Mouse (Mus musculus): ENCODE results near the gene Gba.
"Not testable (repeated sequence)": the region's sequence is repeated elsewhere in the genome, so short reads cannot be mapped to it uniquely, and the experiment has no call there.

Gba gene

DNA sequence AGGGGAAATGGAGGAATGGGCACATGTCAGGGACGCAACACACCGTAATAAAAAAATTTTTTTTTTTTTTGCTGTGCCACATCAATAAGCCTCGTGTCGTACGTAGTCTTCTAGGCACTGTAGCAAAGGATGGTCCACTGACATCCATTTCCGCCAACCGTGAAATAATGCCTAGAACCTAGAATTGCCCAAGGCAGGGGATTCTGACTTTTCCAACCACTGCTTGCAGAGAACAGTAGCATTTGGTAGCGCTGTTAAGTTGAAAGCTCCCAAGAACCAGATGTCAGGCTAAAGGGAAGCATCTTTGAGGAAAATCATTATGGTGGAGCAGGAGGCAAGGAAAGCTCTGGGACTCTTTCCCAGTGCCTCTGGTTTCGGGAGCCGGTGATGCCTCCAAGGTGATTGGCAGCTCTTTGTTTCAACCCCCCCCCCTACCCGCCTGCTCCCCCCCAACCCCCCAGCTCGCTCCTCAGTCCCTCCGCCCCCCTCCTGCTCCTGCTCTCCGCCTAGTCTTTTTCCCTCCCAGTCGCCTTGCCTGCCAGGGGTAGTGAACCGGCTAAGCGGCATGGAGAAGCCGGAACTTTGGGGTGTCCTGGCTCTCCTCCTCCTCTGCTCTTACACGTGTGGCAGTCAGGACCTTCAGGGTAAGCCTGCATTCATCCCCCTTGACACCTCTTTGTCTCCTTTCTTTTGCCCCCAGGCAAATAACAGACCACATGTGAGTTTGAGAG lies 12.1 kb downstream of the Gba start, which contains the start of gene Thbs3:
Gene Thbs3 (plus strand): TSS at position 500 of the 731 bp plus-strand sequence.
- no peak for DNase-seq (ENCODE audit: low read depth, low spot score)

DNA sequence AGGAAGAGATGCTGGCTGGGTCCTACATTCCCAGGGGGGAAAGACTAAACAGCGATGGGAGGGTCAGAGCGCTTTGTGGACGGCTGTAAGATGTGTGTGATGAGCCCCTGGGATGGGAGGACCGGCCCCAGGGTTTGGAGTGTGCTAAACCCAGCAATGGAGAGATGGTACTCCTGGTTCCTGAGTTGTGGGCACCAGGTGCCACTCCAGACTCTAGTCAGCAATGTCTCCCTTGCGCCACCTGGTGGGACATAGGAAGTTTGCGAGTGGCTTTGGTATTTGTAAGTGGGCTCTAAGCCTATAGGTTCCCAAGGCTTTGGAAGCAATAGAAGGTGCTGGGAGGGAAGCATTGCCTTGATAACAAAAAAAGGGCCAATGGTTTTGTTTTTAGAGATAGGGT lies 13.1 kb downstream of the Gba start:
- peak; percentile 92 for DNase-seq (ENCODE audit: low read depth, low spot score)

DNA sequence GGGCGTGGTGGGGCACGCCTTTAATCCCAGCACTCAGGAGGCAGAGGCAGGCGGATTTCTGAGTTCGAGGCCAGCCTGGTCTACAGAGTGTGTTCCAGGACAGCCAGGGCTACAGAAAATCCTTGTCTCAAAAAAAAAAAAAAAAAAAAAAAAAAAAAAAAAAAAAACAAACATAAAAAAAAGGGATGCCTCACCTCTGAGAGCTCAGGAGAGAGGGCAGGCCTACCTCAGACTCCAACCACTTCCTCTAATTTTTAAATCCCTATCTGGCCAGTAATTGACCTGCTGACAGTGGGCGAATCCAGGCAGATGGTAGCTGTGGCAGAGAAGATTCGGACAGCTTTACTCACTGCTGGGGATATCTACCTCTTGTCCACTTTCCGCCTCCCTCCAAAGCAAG lies 13.7 kb downstream of the Gba start:
- DNase-seq (ENCODE audit: low read depth, low spot score), result not testable (repeated sequence)

DNA sequence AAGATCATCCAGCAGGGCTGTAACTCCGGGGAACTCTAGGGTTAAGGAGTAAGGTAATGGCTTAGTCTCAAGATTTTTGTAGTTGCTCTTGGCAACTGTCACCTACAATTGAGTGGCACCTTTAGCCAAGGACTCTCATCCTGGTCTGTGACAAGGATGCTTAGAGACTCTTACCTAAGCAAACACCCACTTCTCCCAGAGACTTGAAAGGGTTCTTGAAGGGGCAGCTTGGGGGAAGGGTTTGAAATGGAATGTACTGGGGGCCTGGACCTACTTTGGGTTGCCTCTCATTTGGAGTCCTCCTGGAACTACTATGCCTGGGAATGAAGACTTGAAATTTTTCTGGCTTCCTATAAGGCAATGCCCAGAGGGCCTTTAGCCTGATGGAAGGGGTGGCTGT lies 15.5 kb downstream of the Gba start:
- no peak for DNase-seq (ENCODE audit: low read depth, low spot score)

DNA sequence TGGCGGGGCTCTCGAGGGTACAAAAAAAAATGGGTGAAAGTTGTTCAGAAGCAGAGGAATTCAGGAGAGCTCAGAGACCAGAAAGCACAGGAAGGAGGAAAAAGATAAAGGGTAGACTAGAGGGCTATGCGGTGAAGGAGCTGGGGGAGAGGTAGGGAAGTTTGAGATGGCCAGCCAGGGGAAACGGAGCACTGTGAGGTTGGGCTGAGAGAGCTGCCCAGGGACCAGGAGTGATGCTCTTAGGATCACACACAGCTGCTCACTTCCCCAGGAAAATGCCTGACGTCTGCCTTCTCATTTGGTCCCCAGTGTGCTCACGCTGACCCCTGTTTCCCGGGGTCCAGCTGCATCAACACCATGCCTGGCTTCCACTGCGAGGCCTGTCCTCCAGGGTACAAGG lies 16.8 kb downstream of the Gba start:
- no peak for DNase-seq (ENCODE audit: low read depth, low spot score)

DNA sequence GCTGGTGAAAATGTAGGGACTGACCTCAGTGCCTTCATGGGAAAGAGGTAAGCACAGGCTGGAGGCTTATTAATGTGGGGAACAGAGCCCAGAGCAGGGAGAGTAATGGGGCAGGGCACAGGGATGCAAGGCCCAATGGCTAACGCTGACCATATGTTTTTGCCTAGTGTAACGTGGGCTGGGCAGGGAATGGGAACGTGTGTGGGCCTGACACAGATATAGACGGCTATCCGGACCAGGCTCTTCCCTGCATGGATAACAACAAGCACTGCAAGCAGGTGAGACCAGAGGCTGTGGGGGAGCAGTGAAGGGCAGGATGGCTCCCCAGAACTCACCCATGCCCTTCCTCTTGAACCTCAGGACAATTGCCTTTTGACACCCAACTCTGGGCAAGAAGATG lies 18.4 kb downstream of the Gba start:
- no peak for DNase-seq (ENCODE audit: low read depth, low spot score)

DNA sequence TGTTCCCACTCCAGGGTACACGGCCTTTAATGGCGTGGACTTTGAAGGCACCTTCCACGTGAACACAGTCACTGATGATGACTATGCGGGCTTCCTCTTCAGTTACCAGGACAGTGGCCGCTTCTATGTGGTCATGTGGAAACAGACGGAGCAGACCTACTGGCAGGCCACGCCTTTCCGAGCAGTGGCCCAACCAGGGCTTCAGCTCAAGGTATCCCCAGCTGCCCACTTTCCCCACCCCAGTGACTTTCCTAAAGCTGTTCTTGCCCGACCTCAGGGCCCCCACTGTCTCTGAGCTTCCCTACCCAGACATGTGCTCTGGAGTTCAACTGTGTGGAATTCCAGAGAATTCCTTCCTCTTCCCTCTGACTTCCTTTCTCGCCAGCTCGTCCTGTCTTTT lies 22.1 kb downstream of the Gba start:
- DNase-seq (ENCODE audit: low read depth, low spot score), result no peak

DNA sequence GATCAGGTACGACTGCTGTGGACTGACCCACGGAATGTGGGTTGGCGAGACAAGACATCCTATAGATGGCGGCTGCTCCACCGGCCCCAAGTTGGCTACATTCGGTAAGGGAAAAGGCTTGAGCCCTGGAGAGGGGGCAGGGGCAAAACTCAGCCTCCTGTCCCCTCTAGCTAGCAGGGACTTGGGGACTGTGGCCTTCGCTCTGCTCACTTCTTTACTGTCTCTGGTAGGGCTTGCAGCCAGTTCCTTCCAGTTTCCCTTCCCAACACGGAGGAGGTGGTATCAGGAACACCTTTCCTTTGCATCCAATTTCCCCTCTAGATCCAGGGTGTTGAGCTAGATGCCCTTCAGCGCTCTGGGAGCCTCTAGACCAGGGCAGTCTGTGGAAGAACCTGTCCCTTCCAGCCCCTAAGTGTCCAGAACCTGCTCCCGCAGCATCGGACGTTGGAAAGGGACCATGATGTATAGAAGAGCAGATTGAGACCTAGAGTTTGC lies 22.6 kb downstream of the Gba start:
- peak; percentile 53 for DNase-seq (ENCODE audit: low read depth, low spot score)

DNA sequence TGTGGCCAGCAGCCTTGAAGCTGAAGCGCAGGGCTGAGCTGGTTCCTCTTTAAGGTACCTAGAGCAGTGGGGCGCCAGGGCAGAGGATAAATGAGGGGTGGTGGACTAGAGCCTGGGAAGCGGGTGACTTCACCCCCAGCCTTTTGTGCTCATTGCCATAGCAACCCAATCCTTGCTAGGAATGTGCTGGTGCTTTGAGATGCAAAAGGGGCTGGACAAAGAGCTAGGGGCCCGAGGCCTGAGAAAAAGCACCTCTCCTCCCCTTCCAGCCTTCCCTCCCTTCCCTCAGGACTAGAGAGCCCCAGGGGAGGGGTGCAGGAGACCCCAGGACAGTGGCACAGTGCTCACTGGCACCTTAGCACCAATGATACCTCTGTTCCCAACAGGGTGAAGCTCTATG lies 23.2 kb downstream of the Gba start:
- DNase-seq (ENCODE audit: low read depth, low spot score), result peak; percentile 92

DNA sequence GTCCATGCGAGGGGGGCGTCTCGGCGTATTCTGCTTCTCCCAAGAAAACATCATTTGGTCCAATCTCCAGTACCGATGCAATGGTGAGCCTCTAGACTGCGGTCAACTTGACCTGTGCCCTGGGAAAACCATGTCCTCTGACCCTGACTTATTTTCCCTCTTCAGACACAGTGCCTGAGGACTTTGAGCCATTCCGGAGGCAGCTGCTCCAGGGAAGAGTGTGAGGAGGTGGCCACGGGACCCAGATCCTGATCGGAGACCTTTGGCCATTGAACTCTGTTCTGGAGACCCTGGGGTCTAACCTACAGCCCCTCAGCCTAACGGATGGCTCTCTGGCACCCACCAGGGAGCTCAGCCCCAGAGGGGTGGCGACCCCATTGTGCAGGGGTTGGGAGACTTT lies 23.6 kb downstream of the Gba start:
- no peak for DNase-seq (ENCODE audit: low read depth, low spot score)

DNA sequence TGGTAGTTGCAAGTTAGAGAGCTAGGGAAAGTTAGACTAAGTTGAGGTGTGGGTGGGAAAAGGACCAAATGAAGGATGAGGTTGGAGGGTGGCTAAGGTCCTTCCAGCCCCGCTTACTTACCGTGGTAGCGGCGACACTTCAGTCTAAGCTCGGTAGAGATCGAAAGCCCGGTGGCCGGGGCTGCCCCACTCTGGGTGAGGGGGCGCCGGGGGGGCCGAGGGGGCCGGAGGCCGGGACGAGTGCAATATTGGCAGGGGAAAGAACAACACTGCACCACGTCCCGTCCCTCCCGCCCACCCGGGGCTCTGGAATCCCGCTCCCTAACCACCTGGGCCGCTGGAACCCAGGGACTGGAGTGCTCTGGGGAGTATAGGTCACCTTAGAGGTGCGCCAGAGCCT lies 24.2 kb downstream of the Gba start, which contains the start of gene Mtx1:
Gene Mtx1 (minus strand): TSS at position 189 of the 400 bp plus-strand sequence.
- DNase-seq (ENCODE audit: low read depth, low spot score), result no peak

DNA sequence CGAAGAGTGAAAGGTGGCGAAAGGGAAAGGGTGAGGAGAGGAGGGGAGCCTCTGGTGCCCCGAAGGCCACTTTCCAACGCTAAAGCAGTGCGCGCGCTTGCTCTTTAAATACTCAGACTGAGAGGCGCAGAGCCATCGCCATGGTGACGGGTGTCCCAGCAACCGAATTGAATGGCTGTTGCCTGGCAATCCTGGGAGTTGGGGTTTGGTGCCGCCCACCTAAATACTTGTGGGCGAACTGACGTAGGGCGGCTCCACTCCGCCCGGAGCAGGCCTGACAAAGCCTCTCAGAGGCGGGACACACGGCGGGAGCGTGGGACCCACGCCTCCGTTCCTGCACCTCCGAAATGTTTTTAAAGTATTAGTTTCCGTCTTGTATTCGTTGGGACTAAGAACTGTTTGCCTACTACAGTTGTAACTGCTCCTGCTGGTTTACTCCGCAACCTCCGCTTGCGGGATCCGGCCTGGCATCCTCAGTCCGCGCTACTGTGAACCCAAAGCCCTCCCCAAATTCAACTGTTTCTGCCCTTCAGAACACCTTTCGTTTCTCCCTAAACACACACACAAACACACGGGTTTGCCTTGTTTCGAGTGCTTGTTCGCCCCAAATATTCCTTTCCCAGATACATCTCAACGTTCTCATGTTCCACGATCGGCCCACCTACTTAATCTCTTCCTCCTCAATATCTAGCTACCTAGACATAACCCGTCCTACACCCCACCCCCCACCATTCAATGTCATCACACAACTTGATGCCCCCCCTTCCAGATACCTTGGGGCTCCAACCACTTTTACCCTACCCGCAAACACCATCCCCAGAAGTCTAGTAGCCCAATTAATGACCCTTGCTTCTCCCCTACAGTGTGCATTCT lies 24.8 kb downstream of the Gba start:
- peak; percentile 97 for DNase-seq (ENCODE audit: low read depth, low spot score)

DNA sequence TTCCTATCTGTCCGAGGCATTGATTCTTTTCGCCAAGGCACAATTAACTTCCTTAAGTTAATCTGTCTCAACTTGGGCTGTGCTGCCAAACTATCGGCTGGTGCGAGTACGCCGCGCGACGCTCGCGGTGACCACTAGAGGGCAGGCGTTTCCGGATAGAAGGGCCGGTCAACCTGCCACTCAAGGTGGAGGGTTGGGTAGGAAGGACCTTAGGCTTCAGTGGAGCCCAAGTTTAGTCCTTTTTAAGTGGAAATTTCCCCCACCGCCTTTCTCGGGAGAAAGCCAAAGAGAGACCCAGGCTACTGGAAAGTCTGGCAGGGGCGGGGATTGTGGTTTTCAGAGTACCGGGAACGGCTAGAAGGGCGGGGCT lies 25.4 kb downstream of the Gba start:
- peak; percentile 95 for DNase-seq (ENCODE audit: low read depth, low spot score)

DNA sequence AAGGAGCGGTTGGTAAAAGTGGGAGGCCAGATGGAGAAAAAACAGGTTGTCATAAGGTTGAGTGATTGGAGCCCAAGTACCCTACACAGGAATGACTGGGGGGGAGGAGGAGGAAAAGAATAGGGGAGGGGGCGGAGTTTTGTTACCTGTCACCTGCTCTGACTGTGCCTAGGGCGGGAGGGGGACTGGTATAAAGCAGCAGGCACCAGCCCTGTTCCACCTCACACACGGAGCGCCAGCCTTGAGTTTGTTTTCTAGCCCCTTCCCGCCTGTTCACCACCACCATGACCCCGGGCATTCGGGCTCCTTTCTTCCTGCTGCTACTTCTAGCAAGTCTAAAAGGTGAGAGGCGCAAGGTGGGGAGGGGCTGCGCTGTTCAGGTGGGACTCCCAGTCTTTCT lies 26.1 kb downstream of the Gba start, which contains the start of gene Muc1:
Gene Muc1 (plus strand): TSS at position 222 of the 400 bp plus-strand sequence.
- DNase-seq (ENCODE audit: low read depth, low spot score), result no peak

DNA sequence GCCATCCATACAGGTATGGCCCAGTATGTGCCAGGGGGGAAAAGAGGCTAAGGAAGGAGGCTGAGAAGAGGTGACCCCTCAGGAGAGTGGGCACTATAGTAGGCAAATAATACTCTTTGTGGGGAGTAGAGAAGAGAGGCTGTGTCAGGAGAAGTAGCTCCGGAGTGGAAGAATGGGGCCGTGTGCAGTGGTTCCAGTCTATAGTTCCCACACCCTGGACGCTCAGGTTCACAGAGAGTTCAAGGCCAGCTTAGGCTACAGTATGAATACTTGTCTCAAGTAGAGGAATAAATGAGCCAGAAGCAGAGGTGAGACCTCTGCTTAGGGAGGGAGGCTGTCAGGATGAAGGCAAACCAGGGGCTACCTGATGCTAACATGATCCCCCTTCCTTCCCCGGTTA lies 26.5 kb downstream of the Gba start:
- DNase-seq (ENCODE audit: low read depth, low spot score), result peak; percentile 83

DNA sequence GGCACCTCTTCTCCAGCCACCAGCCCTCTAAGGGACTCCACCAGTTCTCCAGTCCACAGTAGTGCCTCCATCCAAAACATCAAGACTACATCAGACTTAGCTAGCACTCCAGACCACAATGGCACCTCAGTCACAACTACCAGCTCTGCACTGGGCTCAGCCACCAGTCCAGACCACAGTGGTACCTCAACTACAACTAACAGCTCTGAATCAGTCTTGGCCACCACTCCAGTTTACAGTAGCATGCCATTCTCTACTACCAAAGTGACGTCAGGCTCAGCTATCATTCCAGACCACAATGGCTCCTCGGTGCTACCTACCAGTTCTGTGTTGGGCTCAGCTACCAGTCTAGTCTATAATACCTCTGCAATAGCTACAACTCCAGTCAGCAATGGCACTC lies 27.8 kb downstream of the Gba start:
- no peak for DNase-seq (ENCODE audit: low read depth, low spot score)

DNA sequence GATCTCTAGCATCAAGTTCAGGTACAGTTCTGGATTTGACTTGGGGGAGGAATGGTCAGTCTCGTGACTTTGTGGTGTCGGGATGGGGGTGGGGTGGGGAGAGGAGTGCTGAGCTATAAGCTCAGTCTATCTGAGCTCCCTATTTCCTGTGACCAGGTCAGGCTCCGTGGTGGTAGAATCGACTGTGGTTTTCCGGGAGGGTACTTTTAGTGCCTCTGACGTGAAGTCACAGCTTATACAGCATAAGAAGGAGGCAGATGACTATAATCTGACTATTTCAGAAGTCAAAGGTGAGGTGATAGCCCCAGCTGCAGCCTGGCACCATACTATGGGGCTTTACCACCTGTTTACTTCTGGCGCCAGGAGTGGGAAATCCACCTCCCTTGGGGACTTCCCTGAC lies 28.6 kb downstream of the Gba start:
- DNase-seq (ENCODE audit: low read depth, low spot score), result no peak

DNA sequence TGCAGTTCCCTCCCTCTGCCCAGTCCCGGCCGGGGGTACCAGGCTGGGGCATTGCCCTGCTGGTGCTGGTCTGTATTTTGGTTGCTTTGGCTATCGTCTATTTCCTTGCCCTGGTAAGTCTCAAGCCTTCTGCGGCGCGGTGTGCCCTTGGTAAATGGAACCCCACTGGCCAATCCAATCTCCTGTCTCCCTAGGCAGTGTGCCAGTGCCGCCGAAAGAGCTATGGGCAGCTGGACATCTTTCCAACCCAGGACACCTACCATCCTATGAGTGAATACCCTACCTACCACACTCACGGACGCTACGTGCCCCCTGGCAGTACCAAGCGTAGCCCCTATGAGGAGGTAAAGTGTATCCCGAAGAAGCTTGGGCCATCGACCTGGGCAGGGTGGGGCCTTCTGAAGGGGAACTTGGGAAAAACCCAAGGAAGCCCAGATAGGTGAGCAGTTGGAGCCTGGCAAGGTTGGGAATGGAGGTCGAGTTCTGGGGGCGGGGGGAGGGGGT lies 29.1 kb downstream of the Gba start:
- DNase-seq (ENCODE audit: low read depth, low spot score), result no peak

DNA sequence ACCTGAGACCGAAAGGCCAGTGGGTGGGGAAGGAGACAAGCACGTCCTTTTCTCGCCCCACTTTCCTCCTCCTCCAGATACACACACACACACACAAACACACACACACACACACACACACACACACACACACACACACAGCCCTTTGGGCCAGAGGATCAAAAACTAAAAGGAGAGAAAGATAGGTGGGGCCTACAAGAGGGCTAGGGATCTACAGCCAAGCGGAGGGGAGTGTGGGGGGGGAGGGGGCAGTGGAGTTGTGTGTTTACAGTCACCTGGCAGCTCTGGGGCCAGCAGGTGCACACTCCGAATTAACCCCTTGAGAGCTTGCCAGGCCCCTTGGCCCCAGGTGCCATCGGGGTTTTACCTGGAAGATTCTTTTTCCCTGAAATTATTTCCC lies 29.9 kb downstream of the Gba start:
- no peak for DNase-seq (ENCODE audit: low read depth, low spot score)

DNA sequence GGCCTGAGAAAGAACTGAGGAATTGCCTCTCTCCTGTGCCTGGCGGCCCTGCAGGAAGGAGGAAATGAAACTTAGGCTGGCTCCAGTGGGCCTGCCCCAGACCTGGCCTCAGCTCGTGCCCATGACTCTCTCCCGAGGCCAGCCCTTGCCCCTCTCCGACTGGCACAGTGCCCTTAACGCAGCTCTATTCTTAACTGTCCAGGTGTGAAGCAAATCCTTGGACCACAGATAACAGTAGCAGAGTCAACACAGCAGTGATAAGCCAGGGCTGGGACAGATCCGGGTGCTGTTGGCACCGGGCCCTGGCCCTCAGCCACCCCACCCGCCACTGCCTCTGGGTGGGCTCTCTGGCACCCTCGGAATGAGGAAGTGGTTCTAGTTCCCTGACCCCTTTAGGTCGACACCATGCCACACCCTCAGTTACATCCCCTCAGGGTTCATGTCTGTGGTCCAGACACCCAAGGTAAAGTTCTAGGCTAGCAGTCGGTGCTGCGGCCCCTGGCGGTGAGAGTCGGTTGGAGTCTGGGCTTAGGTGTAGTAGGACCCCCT lies 30.9 kb downstream of the Gba start:
- peak; percentile 63 for DNase-seq (ENCODE audit: low read depth, low spot score)

DNA sequence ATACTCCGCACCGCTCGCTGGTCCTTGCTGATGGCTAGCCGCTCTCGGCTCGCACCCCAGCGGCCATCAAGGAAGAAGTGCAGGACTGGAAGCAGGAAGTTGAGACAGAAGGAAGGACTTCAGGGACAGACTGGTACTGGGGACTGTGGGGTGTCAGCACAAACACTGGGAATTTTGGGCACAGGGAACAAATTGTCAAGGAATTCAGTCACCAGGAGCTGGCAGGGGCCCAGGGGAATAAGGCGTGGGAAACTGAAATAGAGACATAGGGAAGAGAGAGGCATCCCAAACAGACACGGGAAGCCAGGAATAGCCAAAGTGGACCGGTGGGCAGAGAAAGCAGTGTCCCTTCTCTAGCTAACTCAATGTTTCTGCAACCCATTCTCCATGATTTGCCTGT lies 33.8 kb downstream of the Gba start:
- no peak for DNase-seq (ENCODE audit: low read depth, low spot score)

DNA sequence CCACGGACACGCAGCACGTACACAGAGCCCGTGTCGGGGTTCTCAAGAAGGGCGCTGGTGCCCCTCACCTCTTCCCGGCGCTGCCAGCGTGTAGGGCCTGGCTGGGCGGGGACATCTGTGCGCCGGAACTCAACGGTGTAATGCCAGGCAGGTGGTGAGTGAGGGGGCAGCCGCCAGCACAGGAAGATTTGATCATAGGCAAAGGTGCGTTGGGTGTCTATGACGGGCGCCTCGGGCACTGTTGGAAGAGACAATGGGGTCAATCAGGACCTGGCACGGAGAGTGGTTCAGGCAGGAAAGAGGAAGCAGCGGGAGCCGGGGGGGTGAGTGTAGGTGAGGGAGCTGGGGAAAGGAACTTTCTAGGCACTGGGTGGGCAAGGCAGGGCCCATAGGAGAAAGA lies 35.0 kb downstream of the Gba start:
- DNase-seq (ENCODE audit: low read depth, low spot score), result no peak
